Mouse (Mus musculus): Measurements from ENCODE around the gene Nr2f6. TPM values are rescaled to one million over a fixed set of nuclear protein-coding genes. Genes with fewer than 3 reads are reported as not detected.
A peak's percentile ranks its signal among the peaks of the same experiment; 100 is the strongest.

Gene Nr2f6
- polyA plus RNA-seq, 1 experiment from 2014 or later = 49.1 TPM

GRCm38 (mm10) chr8:71383396-71383795 lies 1.6 kb upstream of the Nr2f6 start:
- DNase-seq (ENCODE audit: low spot score) (no peak), ATAC-seq (replicated peaks; ENCODE audit: low FRiP score) (no peak)
- no peaks in the 10 kb centered on the region for H3K9me3 ChIP-seq (ENCODE audit: control insufficient read depth, low read length)
- no peak overlapping the region for H3K4me3 ChIP-seq (ENCODE audit: low read depth, low read length)
- 15% methylated on average over 12 of the region's 12 CpGs for WGBS
- no peaks in the 10 kb centered on the region for H3K36me3 ChIP-seq (ENCODE audit: control insufficient read depth, insufficient read depth, low read length)
- no peak overlapping the region for H3K27ac ChIP-seq (ENCODE audit: low read depth, low read length)
- H3K9ac ChIP-seq (ENCODE audit: low read length) = no peak overlapping the region
- peaks cover 32% of the 10 kb centered on the region for H3K4me1 ChIP-seq (replicated peaks; ENCODE audit: control insufficient read depth, insufficient read depth, low read length)
- H3K4me2 ChIP-seq (ENCODE audit: low read depth, low read length, severe bottlenecking) = no peak overlapping the region
- no peaks in the 10 kb centered on the region for H3K27me3 ChIP-seq (ENCODE audit: control insufficient read depth, insufficient read depth, low read length)

DNA sequence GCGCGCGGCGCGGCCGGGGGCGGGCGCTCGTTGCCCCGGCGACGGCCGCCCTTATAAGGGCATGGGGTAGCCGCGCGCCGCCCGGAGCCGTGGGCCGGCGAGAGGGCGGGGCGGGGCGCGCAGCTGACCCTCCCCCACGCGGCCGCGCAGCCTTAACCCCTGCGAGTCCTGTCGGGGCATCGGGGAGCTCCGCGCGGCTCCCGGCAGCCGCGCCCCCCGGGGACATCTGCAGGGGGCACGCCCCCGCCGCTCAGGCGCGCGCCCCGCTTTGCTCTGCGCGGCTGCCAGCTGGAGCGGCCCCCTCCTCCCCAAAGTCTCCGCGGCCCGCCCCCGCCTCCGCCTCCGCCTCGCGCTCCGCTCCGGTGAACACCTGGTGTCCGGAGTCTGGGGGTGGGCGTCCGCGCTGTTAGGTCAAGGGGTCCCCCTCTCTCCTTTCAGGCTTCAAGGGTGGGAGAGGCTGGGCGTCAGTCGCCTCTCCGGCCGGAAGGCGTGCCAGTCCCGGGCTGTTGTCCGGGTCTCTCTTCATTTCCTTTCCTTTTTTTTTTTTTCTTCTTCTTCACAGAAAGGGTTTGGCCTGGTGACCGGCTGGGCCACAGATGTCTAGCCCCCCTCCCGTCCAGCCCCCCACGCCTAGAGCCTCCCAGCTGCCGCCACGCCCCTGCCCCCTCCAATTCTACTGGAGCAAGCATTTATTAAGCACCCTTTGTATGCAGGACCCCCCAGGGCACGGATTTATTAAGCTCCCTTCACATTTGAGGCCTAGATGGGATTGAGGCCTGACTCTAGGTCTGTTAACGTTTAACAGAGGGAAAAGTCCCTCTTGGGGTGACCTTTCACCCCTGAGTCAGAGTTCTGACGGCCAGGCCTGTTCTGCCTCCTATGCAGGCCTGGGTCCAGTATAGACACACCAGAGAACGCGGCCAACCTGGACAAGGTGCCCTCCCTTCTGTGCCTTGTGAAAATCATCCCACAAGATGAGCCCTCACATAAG lies 506 bp upstream of the Nr2f6 start:
- Histone ChIP-seq H3K4me1 (replicated peaks; ENCODE audit: control insufficient read depth, insufficient read depth, low read length) (peaks cover 33% of the 10 kb centered on the region), H3K27ac (ENCODE audit: low read depth, low read length) (peak overlapping the region; percentile 91), H3K4me2 (ENCODE audit: low read depth, low read length, severe bottlenecking) (peak overlapping the region; percentile 98), H3K4me3 (ENCODE audit: low read depth, low read length) (peak overlapping the region; percentile 88), H3K27me3 (ENCODE audit: control insufficient read depth, insufficient read depth, low read length) (no peaks in the 10 kb centered on the region), H3K36me3 (ENCODE audit: control insufficient read depth, insufficient read depth, low read length) (no peaks in the 10 kb centered on the region; the same call in 1 of the 2 replicates), H3K9ac (ENCODE audit: low read length) (peak overlapping the region; percentile 91), H3K9me3 (ENCODE audit: control insufficient read depth, low read length) (no peaks in the 10 kb centered on the region)
- 2% methylated on average over 37 of the region's 80 CpGs for WGBS
- ATAC-seq (replicated peaks; ENCODE audit: low FRiP score) (peak; percentile 87), DNase-seq (ENCODE audit: low spot score) (peak; percentile 92)

- Histone ChIP-seq H3K9me3 (ENCODE audit: control insufficient read depth, low read length) (no peaks in the 10 kb centered on the region), H3K36me3 (ENCODE audit: control insufficient read depth, insufficient read depth, low read length) (no peaks in the 10 kb centered on the region; the same call in 1 of the 2 replicates), H3K4me2 (ENCODE audit: low read depth, low read length, severe bottlenecking) (peak overlapping the region; percentile 98), H3K4me1 (replicated peaks; ENCODE audit: control insufficient read depth, insufficient read depth, low read length) (peaks cover 46% of the 10 kb centered on the region), H3K4me3 (ENCODE audit: low read depth, low read length) (peak overlapping the region; percentile 88), H3K9ac (ENCODE audit: low read length) (peak overlapping the region; percentile 91), H3K27ac (ENCODE audit: low read depth, low read length) (no peak overlapping the region; the same call in 1 of the 2 replicates), H3K27me3 (ENCODE audit: control insufficient read depth, insufficient read depth, low read length) (no peaks in the 10 kb centered on the region)
- ATAC-seq (replicated peaks; ENCODE audit: low FRiP score) (no peak), DNase-seq (ENCODE audit: low spot score) (peak; percentile 69)
- 1% methylated on average over 72 of the region's 72 CpGs for WGBS
Observed at GRCm38 (mm10) chr8:71380178-71381171, 1.3 kb downstream of the Nr2f6 start.

DNA sequence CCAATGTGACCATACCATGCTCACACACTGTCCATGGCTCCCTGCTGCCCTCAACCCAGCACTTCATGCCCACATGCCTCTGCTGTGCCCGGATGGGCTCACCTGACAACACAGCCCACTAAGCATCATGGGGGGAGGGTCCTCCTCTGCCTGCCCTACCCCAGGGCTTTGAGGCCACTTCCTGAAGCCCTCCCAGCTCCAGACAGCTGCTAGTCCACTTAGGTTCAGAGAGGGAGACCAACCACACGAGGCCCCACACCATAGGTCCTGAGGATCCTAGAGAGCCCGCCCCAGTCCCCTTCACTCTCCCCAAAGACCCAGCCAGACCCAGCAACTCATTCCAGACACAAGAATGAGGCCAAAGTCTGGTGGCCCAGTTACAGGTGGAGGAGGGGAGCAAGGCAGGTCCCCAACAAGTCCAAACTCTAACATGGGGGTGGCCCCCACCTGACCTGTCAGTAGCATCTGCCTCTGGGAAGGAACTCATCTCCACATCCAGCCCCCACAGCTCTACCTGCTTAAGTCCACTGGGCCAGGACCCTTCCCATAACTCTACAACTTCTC lies 2.2 kb downstream of the Nr2f6 start:
- no peak for DNase-seq (ENCODE audit: low spot score)
- H3K4me2 ChIP-seq (ENCODE audit: low read depth, low read length, severe bottlenecking) = peak overlapping the region; percentile 98
- H3K9me3 ChIP-seq (ENCODE audit: control insufficient read depth, low read length) = no peaks in the 10 kb centered on the region
- H3K9ac ChIP-seq (ENCODE audit: low read length) = peak overlapping the region; percentile 91
- WGBS = 34% methylated on average over 3 of the region's 3 CpGs
- no peak for ATAC-seq (replicated peaks; ENCODE audit: low FRiP score)
- H3K36me3 ChIP-seq (ENCODE audit: control insufficient read depth, insufficient read depth, low read length) = no peaks in the 10 kb centered on the region; the same call in 1 of the 2 replicates
- H3K4me1 ChIP-seq (replicated peaks; ENCODE audit: control insufficient read depth, insufficient read depth, low read length) = peaks cover 49% of the 10 kb centered on the region
- peak overlapping the region; percentile 88 for H3K4me3 ChIP-seq (ENCODE audit: low read depth, low read length)
- no peak overlapping the region for H3K27ac ChIP-seq (ENCODE audit: low read depth, low read length)
- no peaks in the 10 kb centered on the region for H3K27me3 ChIP-seq (ENCODE audit: control insufficient read depth, insufficient read depth, low read length)

GRCm38 (mm10) chr8:71379008-71379407 lies 2.8 kb downstream of the Nr2f6 start:
- Histone ChIP-seq H3K27ac (ENCODE audit: low read depth, low read length) (no peak overlapping the region), H3K9ac (ENCODE audit: low read length) (peak overlapping the region; percentile 16), H3K4me2 (ENCODE audit: low read depth, low read length, severe bottlenecking) (peak overlapping the region; percentile 98; the same call in 1 of the 2 replicates), H3K27me3 (ENCODE audit: control insufficient read depth, insufficient read depth, low read length) (no peaks in the 10 kb centered on the region), H3K4me1 (replicated peaks; ENCODE audit: control insufficient read depth, insufficient read depth, low read length) (peaks cover 49% of the 10 kb centered on the region), H3K4me3 (ENCODE audit: low read depth, low read length) (peak overlapping the region; percentile 88), H3K36me3 (ENCODE audit: control insufficient read depth, insufficient read depth, low read length) (no peaks in the 10 kb centered on the region; the same call in 1 of the 2 replicates), H3K9me3 (ENCODE audit: control insufficient read depth, low read length) (no peaks in the 10 kb centered on the region)
- WGBS = 19% methylated on average over 4 of the region's 4 CpGs
- DNase-seq (ENCODE audit: low spot score) = no peak
- no peak for ATAC-seq (replicated peaks; ENCODE audit: low FRiP score)

GRCm38 (mm10) chr8:71376423-71377030 lies 5.2 kb downstream of the Nr2f6 start:
- DNase-seq (ENCODE audit: low spot score) (no peak), ATAC-seq (replicated peaks; ENCODE audit: low FRiP score) (no peak)
- Histone ChIP-seq H3K9me3 (ENCODE audit: control insufficient read depth, low read length) (no peaks in the 10 kb centered on the region), H3K36me3 (ENCODE audit: control insufficient read depth, insufficient read depth, low read length) (no peaks in the 10 kb centered on the region; the same call in 1 of the 2 replicates), H3K9ac (ENCODE audit: low read length) (peak overlapping the region; percentile 33; the same call in 1 of the 2 replicates), H3K27me3 (ENCODE audit: control insufficient read depth, insufficient read depth, low read length) (no peaks in the 10 kb centered on the region), H3K4me1 (replicated peaks; ENCODE audit: control insufficient read depth, insufficient read depth, low read length) (peaks cover 35% of the 10 kb centered on the region), H3K4me3 (ENCODE audit: low read depth, low read length) (peak overlapping the region; percentile 25; the same call in 1 of the 2 replicates), H3K27ac (ENCODE audit: low read depth, low read length) (no peak overlapping the region), H3K4me2 (ENCODE audit: low read depth, low read length, severe bottlenecking) (peak overlapping the region; percentile 56)
- 43% methylated on average over 8 of the region's 8 CpGs for WGBS

GRCm38 (mm10) chr8:71375581-71376422 lies 6.0 kb downstream of the Nr2f6 start:
- Histone ChIP-seq H3K4me1 (replicated peaks; ENCODE audit: control insufficient read depth, insufficient read depth, low read length) (peaks cover 36% of the 10 kb centered on the region), H3K4me2 (ENCODE audit: low read depth, low read length, severe bottlenecking) (peak overlapping the region; percentile 56), H3K9ac (ENCODE audit: low read length) (peak overlapping the region; percentile 33; the same call in 1 of the 2 replicates), H3K27ac (ENCODE audit: low read depth, low read length) (no peak overlapping the region), H3K4me3 (ENCODE audit: low read depth, low read length) (peak overlapping the region; percentile 25), H3K27me3 (ENCODE audit: control insufficient read depth, insufficient read depth, low read length) (no peaks in the 10 kb centered on the region), H3K9me3 (ENCODE audit: control insufficient read depth, low read length) (no peaks in the 10 kb centered on the region), H3K36me3 (ENCODE audit: control insufficient read depth, insufficient read depth, low read length) (no peaks in the 10 kb centered on the region; the same call in 1 of the 2 replicates)
- peak; percentile 10; the same call in 1 of the 2 replicates for ATAC-seq (replicated peaks; ENCODE audit: low FRiP score)
- 7% methylated on average over 73 of the region's 74 CpGs for WGBS
- DNase-seq (ENCODE audit: low spot score) = peak; percentile 80

Data from forebrain, embryonic 11.5 days (tissue).